Mouse (Mus musculus): ENCODE results near the gene Fam20a. TPM values are rescaled to one million over a fixed set of nuclear protein-coding genes. Genes with fewer than 3 reads are reported as not detected.

Fam20a gene
- polyA plus RNA-seq, 1 experiment: not detected

GRCm38 (mm10) chr11:109653201-109653600 lies 68.9 kb downstream of the Fam20a start:
- Histone ChIP-seq H3K27me3 (ENCODE audit: control insufficient read depth, insufficient read depth, low read length, poor library complexity, severe bottlenecking) (no peaks in the 10 kb centered on the region), H3K27ac (ENCODE audit: insufficient read depth, low read length) (no peak overlapping the region), H3K9me3 (replicated peaks; ENCODE audit: control insufficient read depth, insufficient read depth, low read length, poor library complexity, severe bottlenecking) (no peaks in the 10 kb centered on the region), H3K4me3 (ENCODE audit: low read depth, low read length) (no peak overlapping the region), H3K4me1 (ENCODE audit: control insufficient read depth, insufficient read depth, low read length) (no peaks in the 10 kb centered on the region), H3K9ac (ENCODE audit: low read depth, poor library complexity, severe bottlenecking) (no peak overlapping the region), H3K36me3 (ENCODE audit: control insufficient read depth, insufficient read depth, low read length, poor library complexity, severe bottlenecking) (peaks cover 16% of the 10 kb centered on the region)
- TF ChIP-seq EP300 (IDR thresholded peaks at IDR 0.05; ENCODE audit: insufficient read depth, low read depth, low read length): no peak
- no peak for TF ChIP-seq CTCF (IDR thresholded peaks at IDR 0.05; ENCODE audit: low read depth, low read length)
- no peak for TF ChIP-seq POLR2A (IDR thresholded peaks at IDR 0.05; ENCODE audit: insufficient read depth, low read length)

- peaks cover 16% of the 10 kb centered on the region for H3K36me3 ChIP-seq (ENCODE audit: control insufficient read depth, insufficient read depth, low read length, poor library complexity, severe bottlenecking)
- no peaks in the 10 kb centered on the region for H3K9me3 ChIP-seq (replicated peaks; ENCODE audit: control insufficient read depth, insufficient read depth, low read length, poor library complexity, severe bottlenecking)
- H3K4me3 ChIP-seq (ENCODE audit: low read depth, low read length): no peak overlapping the region
- no peaks in the 10 kb centered on the region for H3K4me1 ChIP-seq (ENCODE audit: control insufficient read depth, insufficient read depth, low read length)
- no peak overlapping the region for H3K27ac ChIP-seq (ENCODE audit: insufficient read depth, low read length)
- 0 out of 2 replicates have a peak overlapping the region, but pooled peaks have one; percentile 96 for H3K9ac ChIP-seq (ENCODE audit: low read depth, poor library complexity, severe bottlenecking)
- H3K27me3 ChIP-seq (ENCODE audit: control insufficient read depth, insufficient read depth, low read length, poor library complexity, severe bottlenecking): no peaks in the 10 kb centered on the region
- TF ChIP-seq EP300 (IDR thresholded peaks at IDR 0.05; ENCODE audit: insufficient read depth, low read depth, low read length) (no peak), CTCF (IDR thresholded peaks at IDR 0.05; ENCODE audit: low read depth, low read length) (no peak), POLR2A (IDR thresholded peaks at IDR 0.05; ENCODE audit: insufficient read depth, low read length) (no peak)
Observed at GRCm38 (mm10) chr11:109652505-109652904, 69.6 kb downstream of the Fam20a start.

GRCm38 (mm10) chr11:109651566-109652024 lies 70.5 kb downstream of the Fam20a start:
- H3K4me3 ChIP-seq (ENCODE audit: low read depth, low read length): peak overlapping the region; percentile 86
- TF ChIP-seq CTCF (IDR thresholded peaks at IDR 0.05; ENCODE audit: low read depth, low read length) (no peak), EP300 (IDR thresholded peaks at IDR 0.05; ENCODE audit: insufficient read depth, low read depth, low read length) (no peak), POLR2A (IDR thresholded peaks at IDR 0.05; ENCODE audit: insufficient read depth, low read length) (no peak)
- H3K27ac ChIP-seq (ENCODE audit: insufficient read depth, low read length): no peak overlapping the region
- H3K4me1 ChIP-seq (ENCODE audit: control insufficient read depth, insufficient read depth, low read length): no peaks in the 10 kb centered on the region
- H3K36me3 ChIP-seq (ENCODE audit: control insufficient read depth, insufficient read depth, low read length, poor library complexity, severe bottlenecking): peaks cover 13% of the 10 kb centered on the region
- peak overlapping the region; percentile 96 for H3K9ac ChIP-seq (ENCODE audit: low read depth, poor library complexity, severe bottlenecking)
- H3K27me3 ChIP-seq (ENCODE audit: control insufficient read depth, insufficient read depth, low read length, poor library complexity, severe bottlenecking): no peaks in the 10 kb centered on the region
- no peaks in the 10 kb centered on the region for H3K9me3 ChIP-seq (replicated peaks; ENCODE audit: control insufficient read depth, insufficient read depth, low read length, poor library complexity, severe bottlenecking)

GRCm38 (mm10) chr11:109650788-109651565 lies 71.1 kb downstream of the Fam20a start:
- H3K36me3 ChIP-seq (ENCODE audit: control insufficient read depth, insufficient read depth, low read length, poor library complexity, severe bottlenecking): peaks cover 13% of the 10 kb centered on the region
- TF ChIP-seq EP300 (IDR thresholded peaks at IDR 0.05; ENCODE audit: insufficient read depth, low read depth, low read length) (no peak), POLR2A (IDR thresholded peaks at IDR 0.05; ENCODE audit: insufficient read depth, low read length) (no peak), CTCF (IDR thresholded peaks at IDR 0.05; ENCODE audit: low read depth, low read length) (no peak)
- peak overlapping the region; percentile 96 for H3K9ac ChIP-seq (ENCODE audit: low read depth, poor library complexity, severe bottlenecking)
- H3K9me3 ChIP-seq (replicated peaks; ENCODE audit: control insufficient read depth, insufficient read depth, low read length, poor library complexity, severe bottlenecking): no peaks in the 10 kb centered on the region
- no peak overlapping the region for H3K27ac ChIP-seq (ENCODE audit: insufficient read depth, low read length)
- H3K4me1 ChIP-seq (ENCODE audit: control insufficient read depth, insufficient read depth, low read length): no peaks in the 10 kb centered on the region
- peak overlapping the region; percentile 86 for H3K4me3 ChIP-seq (ENCODE audit: low read depth, low read length)
- H3K27me3 ChIP-seq (ENCODE audit: control insufficient read depth, insufficient read depth, low read length, poor library complexity, severe bottlenecking): no peaks in the 10 kb centered on the region

- H3K27me3 ChIP-seq (ENCODE audit: control insufficient read depth, insufficient read depth, low read length, poor library complexity, severe bottlenecking): no peaks in the 10 kb centered on the region
- peak overlapping the region; percentile 96; the same call in 1 of the 2 replicates for H3K9ac ChIP-seq (ENCODE audit: low read depth, poor library complexity, severe bottlenecking)
- H3K4me1 ChIP-seq (ENCODE audit: control insufficient read depth, insufficient read depth, low read length): no peaks in the 10 kb centered on the region
- peaks cover 9% of the 10 kb centered on the region for H3K36me3 ChIP-seq (ENCODE audit: control insufficient read depth, insufficient read depth, low read length, poor library complexity, severe bottlenecking)
- H3K4me3 ChIP-seq (ENCODE audit: low read depth, low read length): peak overlapping the region; percentile 86
- H3K27ac ChIP-seq (ENCODE audit: insufficient read depth, low read length): no peak overlapping the region
- no peaks in the 10 kb centered on the region for H3K9me3 ChIP-seq (replicated peaks; ENCODE audit: control insufficient read depth, insufficient read depth, low read length, poor library complexity, severe bottlenecking)
- TF ChIP-seq EP300 (IDR thresholded peaks at IDR 0.05; ENCODE audit: insufficient read depth, low read depth, low read length) (no peak), POLR2A (IDR thresholded peaks at IDR 0.05; ENCODE audit: insufficient read depth, low read length) (no peak), CTCF (IDR thresholded peaks at IDR 0.05; ENCODE audit: low read depth, low read length) (no peak)
Observed at GRCm38 (mm10) chr11:109649975-109650701, 71.9 kb downstream of the Fam20a start.

Measured in ES-Bruce4 (cell line).